Mouse (Mus musculus) heart, embryonic 16.5 days (tissue): ENCODE data around the gene Katnal1. TPM values are rescaled to one million over a fixed set of nuclear protein-coding genes. Genes with fewer than 3 reads are reported as not detected.

Experiments used
- ATAC-seq: fragments of 200-750 bp; cut with Nextera tagmentation; replicated peaks from 2 replicates; pipeline ENCODE4 v1.8.0; 2017; ENCODE audit warnings: moderate number of reproducible peaks; ENCODE audit not compliant: insufficient read depth, low FRiP score; ENCODE audit errors: extremely low read depth
- H3K27ac ChIP-seq: fragments of 300-500 bp; sonication (generic); 2 replicates; pipeline ENCODE4 v1.5.1; 2014; ENCODE audit warnings: mild to moderate bottlenecking, low read length, control low read depth, moderate library complexity
- H3K27me3 ChIP-seq: fragments of 300-500 bp; sonication (generic); 2 replicates; pipeline ENCODE4 v1.6.1; 2014; ENCODE audit warnings: low read length, mixed read lengths; ENCODE audit not compliant: control insufficient read depth, insufficient read depth
- H3K36me3 ChIP-seq: fragments of 300-500 bp; sonication (generic); 2 replicates; pipeline ENCODE4 v1.6.1; 2014; ENCODE audit not compliant: control insufficient read depth, insufficient read depth
- H3K4me1 ChIP-seq: fragments of 300-500 bp; sonication (generic); 2 replicates; pipeline ENCODE4 v1.6.1; 2014; ENCODE audit warnings: low read length, mixed read lengths; ENCODE audit not compliant: control insufficient read depth, insufficient read depth
- H3K4me2 ChIP-seq: fragments of 300-500 bp; sonication (generic); 2 replicates; pipeline ENCODE4 v1.6.1; 2014; ENCODE audit warnings: low read depth, mild to moderate bottlenecking, control low read depth, low read length
- H3K4me3 ChIP-seq: fragments of 300-500 bp; sonication (generic); 2 replicates; pipeline ENCODE4 v1.5.1; 2014; ENCODE audit warnings: mild to moderate bottlenecking, control low read depth, low read length
- H3K9ac ChIP-seq: fragments of 300-500 bp; sonication (generic); 2 replicates; pipeline ENCODE4 v1.6.1; 2014; ENCODE audit warnings: low read length, control low read depth
- H3K9me3 ChIP-seq: fragments of 300-500 bp; sonication (generic); replicated peaks from 2 replicates; pipeline ENCODE4 v1.6.1; 2016; ENCODE audit warnings: low read length; ENCODE audit not compliant: control insufficient read depth
- whole genome bisulfite sequencing: fragments of 180-500 bp; shearing (Covaris S2); extraction: QIAGEN DNeasy Blood & Tissue Kit; methylation state at CpG from one replicate; pipeline ENCODE4 v1.1.7; 2014; 5-methylcytosine and 5-hydroxymethylcytosine counted together
- polyA plus RNA-seq: library from polyadenylated mRNA; unstranded; fragments of >200 nt; fragmentation: Nextera tagmentation; extraction: Ambion mirVana; gene quantifications from 2 replicates; pipeline ENCODE4 v1.2.1, GENCODE M21; 2015

Katnal1 gene
- polyA plus RNA-seq, 1 experiment from 2014 or later = 12.7 TPM

DNA sequence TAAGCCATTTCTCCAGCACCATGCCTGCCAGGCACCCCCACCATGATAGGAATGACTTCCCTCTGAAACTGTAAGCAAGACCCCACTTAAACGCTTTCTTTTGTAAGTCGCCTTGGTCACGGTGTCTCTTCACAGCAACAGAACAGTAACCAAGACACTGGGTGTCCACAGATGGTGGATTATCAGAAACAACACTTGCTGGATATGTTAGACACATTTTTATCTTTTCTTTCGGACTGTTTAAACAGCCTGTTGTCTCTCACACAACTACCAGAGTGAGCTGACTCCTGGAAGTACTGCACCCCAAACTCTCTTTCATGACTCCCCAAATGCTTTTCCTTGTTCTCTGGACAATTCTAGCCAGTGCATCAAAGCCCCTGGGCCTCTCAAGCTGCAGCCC lies 38.9 kb downstream of the Katnal1 start:
- Histone ChIP-seq H3K4me2 (no peak overlapping the region), H3K9ac (no peak overlapping the region), H3K4me1 (no peaks in the 10 kb centered on the region), H3K27ac (no peak overlapping the region), H3K9me3 (no peaks in the 10 kb centered on the region; the same call in 1 of the 2 replicates), H3K27me3 (no peaks in the 10 kb centered on the region), H3K36me3 (peaks cover 41% of the 10 kb centered on the region), H3K4me3 (no peak overlapping the region)
- no peak for ATAC-seq
- WGBS = 94% methylated on average over 4 of the region's 4 CpGs

GRCm38 (mm10) chr5:148888032-148888431 lies 41.1 kb downstream of the Katnal1 start:
- Histone ChIP-seq H3K4me3 (no peak overlapping the region), H3K9me3 (no peaks in the 10 kb centered on the region; the same call in 1 of the 2 replicates), H3K27ac (no peak overlapping the region), H3K9ac (no peak overlapping the region), H3K27me3 (no peaks in the 10 kb centered on the region), H3K4me1 (no peaks in the 10 kb centered on the region), H3K4me2 (no peak overlapping the region), H3K36me3 (peaks cover 39% of the 10 kb centered on the region)
- ATAC-seq = no peak
- 87% methylated on average over 6 of the region's 6 CpGs for WGBS

DNA sequence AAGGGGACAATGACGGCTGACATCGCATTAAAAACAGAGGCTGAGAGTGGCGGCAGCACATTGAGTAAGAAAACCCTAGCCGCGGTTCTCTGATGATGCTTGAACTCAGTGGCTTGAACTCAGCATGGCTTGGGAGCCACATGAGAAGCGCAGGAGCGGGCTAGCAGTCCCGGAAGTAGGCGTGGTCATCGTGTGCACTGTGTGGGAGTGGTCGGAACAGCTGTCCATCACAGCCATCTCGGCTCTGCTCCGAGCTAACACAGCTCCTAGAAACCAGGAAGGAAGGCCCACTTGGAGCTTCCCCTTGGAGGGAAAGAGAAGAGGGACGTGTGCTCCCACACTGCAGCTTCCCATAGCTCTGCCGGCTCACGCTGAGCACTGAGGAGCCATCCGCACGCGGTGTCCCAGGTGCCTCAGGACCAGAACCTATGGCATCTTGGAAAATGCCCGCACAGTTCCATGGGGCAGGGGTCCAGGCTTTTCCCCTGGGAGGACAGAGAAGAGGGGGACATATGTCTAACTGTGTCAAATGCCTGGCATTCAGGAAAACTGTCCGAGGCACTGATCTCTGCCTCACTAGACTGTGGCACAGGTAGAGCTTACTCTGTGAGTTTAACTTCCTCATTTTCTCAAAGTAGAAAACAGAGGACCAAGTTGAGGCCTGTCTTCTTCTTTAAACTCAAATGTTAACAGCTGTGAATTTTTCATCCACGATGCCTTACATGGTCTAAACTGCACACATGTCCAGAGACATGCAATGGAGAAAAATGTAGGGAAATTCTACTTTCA lies 43.1 kb downstream of the Katnal1 start:
- Histone ChIP-seq H3K4me3 (no peak overlapping the region), H3K4me2 (peak overlapping the region; percentile 27; the same call in 1 of the 2 replicates), H3K9ac (no peak overlapping the region), H3K27me3 (no peaks in the 10 kb centered on the region), H3K36me3 (peaks cover 26% of the 10 kb centered on the region), H3K9me3 (no peaks in the 10 kb centered on the region; the same call in 1 of the 2 replicates), H3K27ac (no peak overlapping the region), H3K4me1 (no peaks in the 10 kb centered on the region)
- 39% methylated on average over 22 of the region's 22 CpGs for WGBS
- peak; percentile 87 for ATAC-seq

GRCm38 (mm10) chr5:148883671-148884070 lies 45.4 kb downstream of the Katnal1 start:
- Histone ChIP-seq H3K36me3 (peaks cover 25% of the 10 kb centered on the region), H3K9me3 (peaks cover 4% of the 10 kb centered on the region; the same call in 1 of the 2 replicates), H3K27ac (no peak overlapping the region), H3K4me2 (no peak overlapping the region), H3K4me3 (no peak overlapping the region), H3K9ac (no peak overlapping the region), H3K4me1 (no peaks in the 10 kb centered on the region), H3K27me3 (no peaks in the 10 kb centered on the region)
- ATAC-seq = no peak
- 91% methylated on average over 8 of the region's 8 CpGs for WGBS

DNA sequence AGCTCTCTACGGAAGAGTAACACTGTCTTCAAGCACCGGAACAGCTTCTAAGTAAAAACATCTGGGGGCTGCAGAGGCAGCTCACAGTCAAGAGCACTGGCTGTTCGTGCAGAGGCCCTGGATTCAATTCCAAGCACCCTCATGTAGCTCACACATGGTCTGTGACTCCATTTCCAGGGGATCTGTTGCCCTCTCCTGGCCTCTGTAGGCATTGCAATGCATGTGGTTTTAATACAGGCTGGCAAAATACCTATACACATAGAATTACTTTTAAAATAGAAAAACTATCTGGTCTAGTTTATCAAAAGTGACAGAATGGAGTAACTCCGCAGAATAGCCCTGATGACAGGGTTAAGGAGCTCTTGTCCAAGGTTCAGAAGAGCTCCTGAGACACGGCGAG lies 49.9 kb downstream of the Katnal1 start:
- no peak overlapping the region for H3K9ac ChIP-seq
- WGBS = 86% methylated on average over 6 of the region's 6 CpGs
- H3K36me3 ChIP-seq = peaks cover 27% of the 10 kb centered on the region
- H3K4me1 ChIP-seq = no peaks in the 10 kb centered on the region
- no peaks in the 10 kb centered on the region for H3K27me3 ChIP-seq
- no peak overlapping the region for H3K4me3 ChIP-seq
- no peak overlapping the region for H3K4me2 ChIP-seq
- H3K9me3 ChIP-seq = peaks cover 4% of the 10 kb centered on the region; the same call in 1 of the 2 replicates
- no peak overlapping the region for H3K27ac ChIP-seq
- no peak for ATAC-seq

GRCm38 (mm10) chr5:148873116-148873515 lies 56.0 kb downstream of the Katnal1 start:
- Histone ChIP-seq H3K27ac (no peak overlapping the region), H3K4me3 (no peak overlapping the region), H3K27me3 (no peaks in the 10 kb centered on the region), H3K9me3 (no peaks in the 10 kb centered on the region), H3K9ac (no peak overlapping the region), H3K4me1 (no peaks in the 10 kb centered on the region), H3K36me3 (peaks cover 15% of the 10 kb centered on the region; the same call in 1 of the 2 replicates), H3K4me2 (no peak overlapping the region)
- WGBS = 70% methylated on average over 8 of the region's 8 CpGs
- ATAC-seq = no peak

DNA sequence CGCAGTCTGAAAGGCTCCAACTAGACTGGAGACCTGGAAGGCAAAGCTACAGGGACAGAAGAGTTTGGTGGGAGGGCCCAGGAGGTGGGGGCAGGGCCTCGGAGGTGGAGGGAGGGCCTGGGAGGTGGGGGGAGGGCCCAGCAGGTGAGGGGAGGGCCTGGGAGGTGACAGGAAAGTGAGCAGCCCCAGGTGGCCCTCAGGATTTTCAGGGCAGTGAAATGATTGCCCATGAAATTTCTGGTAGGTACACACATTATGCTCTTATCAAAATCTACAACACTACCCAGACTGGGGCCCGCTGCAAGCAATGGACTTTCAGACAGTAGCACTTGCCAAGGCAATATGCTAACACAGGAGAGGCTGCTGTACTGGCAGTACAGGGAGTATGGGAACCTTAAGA lies 59.5 kb downstream of the Katnal1 start:
- Histone ChIP-seq H3K9me3 (no peaks in the 10 kb centered on the region), H3K27ac (no peak overlapping the region), H3K4me1 (no peaks in the 10 kb centered on the region), H3K27me3 (no peaks in the 10 kb centered on the region), H3K36me3 (peaks cover 3% of the 10 kb centered on the region; the same call in 1 of the 2 replicates), H3K4me3 (no peak overlapping the region), H3K4me2 (no peak overlapping the region), H3K9ac (no peak overlapping the region)
- 38% methylated on average over 3 of the region's 3 CpGs for WGBS
- no peak for ATAC-seq

DNA sequence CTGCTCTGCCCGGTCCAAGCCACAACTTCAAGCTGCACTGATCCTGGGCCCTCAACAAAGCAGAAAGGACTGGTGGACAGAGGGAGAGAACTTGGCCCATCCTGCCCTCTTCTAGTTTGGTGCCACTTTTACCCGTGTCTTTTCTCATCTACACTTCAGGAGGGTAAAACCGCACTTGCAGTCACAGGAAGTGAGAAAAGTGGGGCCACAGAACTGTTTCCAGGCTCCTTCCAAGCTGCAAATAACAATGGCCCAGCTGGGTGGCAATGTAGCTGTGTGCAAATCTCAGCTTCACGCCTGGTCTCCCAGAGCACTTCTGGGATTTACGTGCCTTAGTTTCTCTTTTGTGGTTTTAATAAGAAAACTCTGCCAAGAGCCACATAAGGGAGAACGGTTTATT lies 61.4 kb downstream of the Katnal1 start:
- no peaks in the 10 kb centered on the region for H3K9me3 ChIP-seq
- no peak overlapping the region for H3K4me3 ChIP-seq
- 79% methylated on average over 6 of the region's 6 CpGs for WGBS
- no peak for ATAC-seq
- no peaks in the 10 kb centered on the region for H3K4me1 ChIP-seq
- no peak overlapping the region for H3K9ac ChIP-seq
- no peaks in the 10 kb centered on the region for H3K27me3 ChIP-seq
- H3K4me2 ChIP-seq = no peak overlapping the region
- no peaks in the 10 kb centered on the region for H3K36me3 ChIP-seq
- no peak overlapping the region for H3K27ac ChIP-seq

- Histone ChIP-seq H3K4me2 (no peak overlapping the region), H3K9ac (no peak overlapping the region), H3K4me3 (no peak overlapping the region), H3K4me1 (no peaks in the 10 kb centered on the region), H3K27me3 (no peaks in the 10 kb centered on the region), H3K36me3 (no peaks in the 10 kb centered on the region), H3K9me3 (no peaks in the 10 kb centered on the region), H3K27ac (no peak overlapping the region)
- no peak for ATAC-seq
- 69% methylated on average over 7 of the region's 7 CpGs for WGBS
These were observed 61.9 kb downstream of the Katnal1 start for GRCm38 (mm10) chr5:148867171-148867570.
